Mouse (Mus musculus) cerebellum, postnatal 36 days (tissue): ENCODE measurements around the gene Nfatc4.

Experiments used
- DNase-seq, 2 experiments: peaks; one replicate each; pipeline ENCODE4 v3.0.0; 2021 to 2022; ENCODE audit warnings: mixed read lengths in 2 of 2

Gene Nfatc4

GRCm38 (mm10) chr14:55822991-55823762 is at the start of gene Nfatc4:
Gene Nfatc4, plus strand, starts transcription at chr14:55823144.
- DNase-seq = peak; percentile 6 to 33

- no peak for DNase-seq
Observed at GRCm38 (mm10) chr14:55776711-55777110, 46.2 kb upstream of the Nfatc4 start.

- DNase-seq = no peak
Observed at GRCm38 (mm10) chr14:55777176-55777575, 45.8 kb upstream of the Nfatc4 start.

- no peak for DNase-seq
Observed at GRCm38 (mm10) chr14:55777806-55778205, 45.1 kb upstream of the Nfatc4 start.

GRCm38 (mm10) chr14:55778686-55779085 is 44.3 kb upstream of the Nfatc4 start:
- no peak for DNase-seq

- DNase-seq = no peak
Observed at GRCm38 (mm10) chr14:55779656-55780055, 43.3 kb upstream of the Nfatc4 start.

- no peak for DNase-seq
Observed at GRCm38 (mm10) chr14:55780736-55781135, 42.2 kb upstream of the Nfatc4 start.

GRCm38 (mm10) chr14:55781310-55781709 is 41.6 kb upstream of the Nfatc4 start:
- DNase-seq = peak; percentile 52 to 59

GRCm38 (mm10) chr14:55782361-55782960 is 40.5 kb upstream of the Nfatc4 start:
- peak in 1 of 2 experiments; percentile 1 for DNase-seq

- peak in 1 of 2 experiments; percentile 2 for DNase-seq
Observed at GRCm38 (mm10) chr14:55783171-55783957, 39.6 kb upstream of the Nfatc4 start.

- no peak for DNase-seq
Observed at GRCm38 (mm10) chr14:55783958-55784235, 39.0 kb upstream of the Nfatc4 start, which contains the start of gene Adcy4. Gene Adcy4, minus strand, starts transcription at chr14:55784095.

GRCm38 (mm10) chr14:55785195-55785594 is 37.7 kb upstream of the Nfatc4 start:
- no peak for DNase-seq

- DNase-seq = no peak
Observed at GRCm38 (mm10) chr14:55787731-55788130, 35.2 kb upstream of the Nfatc4 start.

GRCm38 (mm10) chr14:55788256-55789050 is 34.5 kb upstream of the Nfatc4 start, which contains the start of gene Ripk3:
Gene Ripk3, minus strand, starts transcription at chr14:55788865.
- no peak for DNase-seq

GRCm38 (mm10) chr14:55793461-55793860 is 29.5 kb upstream of the Nfatc4 start:
- no peak for DNase-seq

- no peak for DNase-seq
Observed at GRCm38 (mm10) chr14:55793946-55794345, 29.0 kb upstream of the Nfatc4 start.

- no peak for DNase-seq
Observed at GRCm38 (mm10) chr14:55795380-55796163, 27.4 kb upstream of the Nfatc4 start.

- DNase-seq = peak; percentile 81 to 82
Observed at GRCm38 (mm10) chr14:55814885-55815284, 8.1 kb upstream of the Nfatc4 start.

GRCm38 (mm10) chr14:55815310-55815751 is 7.6 kb upstream of the Nfatc4 start:
- peak; percentile 33 to 46 for DNase-seq

- DNase-seq = peak in 1 of 2 experiments; percentile 0
Observed at GRCm38 (mm10) chr14:55819845-55820405, 3.0 kb upstream of the Nfatc4 start.

- no peak for DNase-seq
Observed at GRCm38 (mm10) chr14:55820576-55820975, 2.4 kb upstream of the Nfatc4 start.
